ENCODE assay signal across 26 mouse cellular contexts in the genomic region with DNA sequence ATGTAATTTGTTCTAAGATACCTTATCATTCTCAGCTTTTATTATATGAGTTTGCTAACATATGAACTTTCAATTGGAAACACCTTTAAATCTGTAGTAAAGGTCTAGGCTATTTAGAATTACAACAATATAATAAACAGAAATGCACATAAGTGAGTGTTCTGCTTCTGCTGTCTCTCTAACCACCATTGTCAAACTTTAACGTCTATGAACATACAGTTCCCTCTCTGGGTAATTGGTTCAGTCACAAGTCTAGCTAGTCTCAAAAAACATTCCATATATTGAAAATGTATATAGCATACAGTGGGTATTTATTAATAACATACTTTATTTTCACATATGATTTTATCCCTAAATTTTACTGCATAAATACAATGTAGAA.
"Had no signal": no experiment of that assay in that cellular context is flagged by ENCODE, and none has a peak within 500 bp of the region (broad histone marks: within the 10 kb centered on the region; RNA-seq: fewer than 3 reads in every experiment).

No protein-coding gene starts in this region.

- H3K9me3 ChIP-seq: embryonic facial prominence, embryonic 10.5 days; embryonic facial prominence, embryonic 12.5 days; embryonic facial prominence, embryonic 13.5 days; embryonic facial prominence, embryonic 15.5 days; forebrain, embryonic 10.5 days; forebrain, embryonic 12.5 days; forebrain, embryonic 13.5 days; forebrain, embryonic 15.5 days had no signal

- H3K4me3 ChIP-seq: embryonic facial prominence, embryonic 10.5 days; embryonic facial prominence, embryonic 12.5 days; embryonic facial prominence, embryonic 13.5 days; embryonic facial prominence, embryonic 15.5 days; erythroblast, embryonic 14.5 days; forebrain, embryonic 10.5 days; forebrain, embryonic 12.5 days; forebrain, embryonic 13.5 days; forebrain, embryonic 15.5 days; gastrocnemius, adult 2 months had no signal

- H3K4me1 ChIP-seq: embryonic facial prominence, embryonic 10.5 days; embryonic facial prominence, embryonic 12.5 days; embryonic facial prominence, embryonic 13.5 days; embryonic facial prominence, embryonic 15.5 days; forebrain, embryonic 10.5 days; forebrain, embryonic 12.5 days; forebrain, embryonic 13.5 days; forebrain, embryonic 15.5 days had no signal

- H3K27ac ChIP-seq: embryonic facial prominence, embryonic 10.5 days; embryonic facial prominence, embryonic 12.5 days; embryonic facial prominence, embryonic 13.5 days; embryonic facial prominence, embryonic 15.5 days; forebrain, embryonic 10.5 days; forebrain, embryonic 12.5 days; forebrain, embryonic 13.5 days; forebrain, embryonic 15.5 days; gastrocnemius, adult 2 months had no signal

- H3K4me2 ChIP-seq: embryonic facial prominence, embryonic 12.5 days; embryonic facial prominence, embryonic 13.5 days; embryonic facial prominence, embryonic 15.5 days; forebrain, embryonic 12.5 days; forebrain, embryonic 13.5 days; forebrain, embryonic 15.5 days had no signal

- ATAC-seq: forebrain, postnatal 0 days had no signal

- DNase-seq: cerebellum, adult 2 months; cerebellum, adult 8-10 months; cerebellum, adult 9-10 months; cerebellum, adult 9-11 months; cerebellum, postnatal 10 days; cerebellum, postnatal 14 days; cerebellum, postnatal 25 days; cerebellum, postnatal 36 days; embryo, embryonic 11 days; forebrain, postnatal 0 days; gastrocnemius, adult 2 months; gastrocnemius, postnatal 10 days; gastrocnemius, postnatal 14 days; gastrocnemius, postnatal 25 days; gastrocnemius, postnatal 36 days; heart, adult 11 months; heart, adult 18-20 months had no signal

- H3K36me3 ChIP-seq: embryonic facial prominence, embryonic 10.5 days; embryonic facial prominence, embryonic 12.5 days; embryonic facial prominence, embryonic 13.5 days; embryonic facial prominence, embryonic 15.5 days; forebrain, embryonic 10.5 days; forebrain, embryonic 12.5 days; forebrain, embryonic 15.5 days had no signal

- H3K27me3 ChIP-seq: embryonic facial prominence, embryonic 12.5 days; embryonic facial prominence, embryonic 13.5 days; embryonic facial prominence, embryonic 15.5 days; forebrain, embryonic 12.5 days; forebrain, embryonic 13.5 days; forebrain, embryonic 15.5 days had no signal

- H3K9ac ChIP-seq: embryonic facial prominence, embryonic 12.5 days; embryonic facial prominence, embryonic 13.5 days; embryonic facial prominence, embryonic 15.5 days; forebrain, embryonic 12.5 days; forebrain, embryonic 13.5 days; forebrain, embryonic 15.5 days; forebrain, postnatal 0 days had no signal
